In the genomic region with DNA sequence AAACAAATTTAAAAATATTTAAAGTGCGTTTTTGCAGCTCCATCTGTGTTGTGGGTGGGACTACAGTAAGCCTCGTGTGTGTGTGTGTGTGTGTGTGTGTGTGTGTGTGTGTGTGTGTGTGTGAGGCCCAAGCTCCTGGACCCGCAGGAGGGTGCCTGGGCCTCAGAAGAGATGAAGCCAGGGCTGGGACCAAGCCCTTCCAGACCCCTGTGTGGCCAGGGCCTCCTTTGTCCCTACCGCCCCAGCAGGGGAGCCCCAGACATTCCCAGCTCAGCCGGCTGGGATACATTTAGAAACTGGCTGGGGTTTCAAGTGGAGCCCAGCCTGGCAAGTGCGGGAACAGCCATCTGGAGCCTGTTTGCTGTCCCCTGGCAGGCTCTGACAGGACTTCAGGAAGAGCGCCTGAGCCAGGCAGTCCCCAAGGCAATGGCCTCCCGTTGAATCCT, we compare ENCODE assay signal across 8 mouse cellular contexts. TPM values are rescaled to one million over a fixed set of nuclear protein-coding genes. Genes with fewer than 3 reads are reported as not detected.
DNase-seq lines count a peak whose midpoint lies in the region; ATAC-seq lines count a peak whose summit lies in the region.

No protein-coding gene starts in this region.

- peaks cover 13% of the 10 kb centered on the region for H3K27me3 ChIP-seq in midbrain, embryonic 10.5 days (ENCODE audit: low read depth, poor library complexity, severe bottlenecking)
- no peaks in the 10 kb centered on the region for H3K27me3 ChIP-seq in midbrain, embryonic 11.5 days (ENCODE audit: control insufficient read depth, insufficient read depth, low read length)
- H3K27me3 ChIP-seq in neural tube, embryonic 14.5 days (ENCODE audit: control insufficient read depth, insufficient read depth, low read length) = no peaks in the 10 kb centered on the region

- no peak overlapping the region for H3K4me3 ChIP-seq in midbrain, embryonic 10.5 days
- H3K4me3 ChIP-seq in midbrain, embryonic 11.5 days (ENCODE audit: low read depth, low read length) = no peak overlapping the region
- H3K4me3 ChIP-seq in neural tube, embryonic 14.5 days (ENCODE audit: low read depth, low read length) = no peak overlapping the region

- 17% methylated on average over 8 of the region's 8 CpGs for WGBS in midbrain, embryonic 10.5 days
- 24% methylated on average over 8 of the region's 8 CpGs for WGBS in midbrain, embryonic 11.5 days
- WGBS in neural tube, embryonic 14.5 days = 23% methylated on average over 8 of the region's 8 CpGs

- no peaks in the 10 kb centered on the region for H3K36me3 ChIP-seq in midbrain, embryonic 10.5 days
- H3K36me3 ChIP-seq in midbrain, embryonic 11.5 days (ENCODE audit: control insufficient read depth, insufficient read depth, low read length) = no peaks in the 10 kb centered on the region
- no peaks in the 10 kb centered on the region for H3K36me3 ChIP-seq in neural tube, embryonic 14.5 days (ENCODE audit: control insufficient read depth, insufficient read depth, low read length)

- peak; percentile 40 for DNase-seq in midbrain, embryonic 10.5 days (ENCODE audit: low spot score)
- no peak for DNase-seq in midbrain, embryonic 11.5 days (ENCODE audit: low spot score, missing footprints)
- peak; percentile 55 to 77 for DNase-seq in frontal cortex, adult 2 months (ENCODE audit: extremely low spot score in 1 of 2, low spot score in 1 of 2)
- peak; percentile 52 for DNase-seq in heart, postnatal 25 days (ENCODE audit: low spot score)
- peak; percentile 52 to 75 for DNase-seq in left cerebral cortex, adult 9 months (ENCODE audit: low spot score in 2 of 2)
- no peak for DNase-seq in ovary, postnatal 10 days (ENCODE audit: low spot score)
- DNase-seq in spleen, postnatal 4 days (ENCODE audit: low spot score in 2 of 2) = no peak

- peaks cover 10% of the 10 kb centered on the region for H3K9me3 ChIP-seq in midbrain, embryonic 10.5 days (replicated peaks)
- no peaks in the 10 kb centered on the region for H3K9me3 ChIP-seq in midbrain, embryonic 11.5 days (ENCODE audit: control insufficient read depth, low read length)
- H3K9me3 ChIP-seq in neural tube, embryonic 14.5 days (ENCODE audit: control insufficient read depth, low read length) = no peaks in the 10 kb centered on the region

- H3K9ac ChIP-seq in midbrain, embryonic 11.5 days (ENCODE audit: low read length) = no peak overlapping the region
- no peak overlapping the region for H3K9ac ChIP-seq in neural tube, embryonic 14.5 days (replicated peaks; ENCODE audit: low read depth, low read length)

- intact Hi-C loops in heart, postnatal 25 days (cut with DNase I) = no loop called here

- peaks cover 22% of the 10 kb centered on the region for H3K4me1 ChIP-seq in midbrain, embryonic 10.5 days
- no peaks in the 10 kb centered on the region for H3K4me1 ChIP-seq in midbrain, embryonic 11.5 days (ENCODE audit: control insufficient read depth, insufficient read depth, low read length)
- no peaks in the 10 kb centered on the region for H3K4me1 ChIP-seq in neural tube, embryonic 14.5 days (ENCODE audit: control insufficient read depth, insufficient read depth, low read length)

- no peak for ATAC-seq in midbrain, embryonic 11.5 days (ENCODE audit: low FRiP score)
- ATAC-seq in neural tube, embryonic 14.5 days (ENCODE audit: low read depth) = peak; percentile 66; the same call in 1 of the 2 replicates

- no peak overlapping the region for H3K4me2 ChIP-seq in midbrain, embryonic 11.5 days
- H3K4me2 ChIP-seq in neural tube, embryonic 14.5 days (ENCODE audit: low read depth, low read length) = no peak overlapping the region

- peak overlapping the region; percentile 76 for H3K27ac ChIP-seq in midbrain, embryonic 10.5 days (replicated peaks)
- H3K27ac ChIP-seq in midbrain, embryonic 11.5 days (ENCODE audit: low read depth, low read length) = no peak overlapping the region
- no peak overlapping the region for H3K27ac ChIP-seq in neural tube, embryonic 14.5 days (ENCODE audit: low read depth, low read length)

RNA-seq across cellular contexts. Expression of gene Emid1, which starts 13.4 kb away (rescaled TPM):
- polyA plus RNA-seq in midbrain, embryonic 10.5 days (2016; fragmentation: Nextera tagmentation; extraction: Ambion mirVana) = 21.9 and 28.2 TPM in 2 replicates
- polyA plus RNA-seq in midbrain, embryonic 11.5 days (2014; fragmentation: Nextera tagmentation; extraction: Ambion mirVana) = 12.3 and 13.7 TPM in 2 replicates
- polyA plus RNA-seq in frontal cortex, adult 2 months (2012; rRNA removed) = 12.3 and 21.7 TPM in 2 replicates
- 1 to 10 TPM; 2.1 to 2.2 TPM for total RNA-seq in heart, postnatal 25 days (2021)
- polyA plus RNA-seq in neural tube, embryonic 14.5 days (2014; fragmentation: Nextera tagmentation; extraction: Ambion mirVana) = 16.8 and 19.3 TPM in 2 replicates

Comparison
In these comparisons a context has a peak if more than half of its experiments do, and no peak if none do; other contexts are left out.
1. DNase-seq: peak in midbrain, embryonic 10.5 days (single experiment), frontal cortex, adult 2 months (2 of 2), heart, postnatal 25 days (single experiment) and left cerebral cortex, adult 9 months (2 of 2); none in midbrain, embryonic 11.5 days (single experiment), ovary, postnatal 10 days (single experiment) and spleen, postnatal 4 days (0 of 2).